Mouse (Mus musculus) heart, postnatal 0 days (tissue): ENCODE data around the gene Gatad2a. TPM values are rescaled to one million over a fixed set of nuclear protein-coding genes. Genes with fewer than 3 reads are reported as not detected.

Source experiments
- ATAC-seq: fragments of 200-750 bp; cut with Nextera tagmentation; 2 replicates; pipeline ENCODE4 v1.8.0; 2017; ENCODE audit warnings: low read depth, moderate number of reproducible peaks, moderate library complexity; ENCODE audit not compliant: insufficient read depth
- DNase-seq: peaks from one replicate; pipeline ENCODE4 v3.0.0-alpha.2; 2016; ENCODE audit warnings: low spot score
- H3K27ac ChIP-seq: fragments of 300-500 bp; sonication (generic); 2 replicates; pipeline ENCODE4 v1.5.1; 2014; ENCODE audit warnings: low read depth, mild to moderate bottlenecking
- H3K27me3 ChIP-seq: fragments of 300-500 bp; sonication (generic); 2 replicates; pipeline ENCODE4 v1.6.1; 2014; ENCODE audit warnings: low read length, mixed read lengths; ENCODE audit not compliant: control insufficient read depth, insufficient read depth
- H3K36me3 ChIP-seq: fragments of 300-500 bp; sonication (generic); replicated peaks from 2 replicates; pipeline ENCODE4 v1.6.1; 2014; ENCODE audit warnings: low read length, mixed read lengths; ENCODE audit not compliant: control insufficient read depth, insufficient read depth
- H3K4me1 ChIP-seq: fragments of 300-500 bp; sonication (generic); 2 replicates; pipeline ENCODE4 v1.6.1; 2014; ENCODE audit warnings: antibody characterized with exemption; ENCODE audit not compliant: control insufficient read depth, insufficient read depth
- H3K4me2 ChIP-seq: fragments of 300-500 bp; sonication (generic); 2 replicates; pipeline ENCODE4 v1.6.1; 2014; ENCODE audit warnings: low read depth, mild to moderate bottlenecking, low read length, moderate library complexity
- H3K4me3 ChIP-seq: fragments of 300-500 bp; sonication (generic); 2 replicates; pipeline ENCODE4 v1.5.1; 2014; ENCODE audit warnings: low read depth, low read length
- H3K9ac ChIP-seq: fragments of 300-500 bp; sonication (generic); replicated peaks from 2 replicates; pipeline ENCODE4 v1.6.1; 2014; ENCODE audit warnings: low read depth, low read length, mixed read lengths
- H3K9me3 ChIP-seq: fragments of 300-500 bp; sonication (generic); replicated peaks from 2 replicates; pipeline ENCODE4 v1.6.1; 2016; ENCODE audit warnings: low read length; ENCODE audit not compliant: control insufficient read depth
- CTCF ChIP-seq: IDR thresholded peaks from 2 replicates; pipeline ENCODE4 v1.5.1; 2016; ENCODE audit warnings: antibody characterized with exemption, control low read depth, low read depth
- EP300 ChIP-seq: IDR thresholded peaks from 2 replicates; pipeline ENCODE4 v1.6.1; 2016; ENCODE audit warnings: antibody characterized with exemption, low read depth
- WGBS: fragments of 180-500 bp; shearing (Covaris S2); extraction: QIAGEN DNeasy Blood & Tissue Kit; methylation state at CpG from one replicate; pipeline ENCODE4 v1.1.7; 2014; 5-methylcytosine and 5-hydroxymethylcytosine counted together
- polyA plus RNA-seq: library from polyadenylated mRNA; unstranded; fragments of >200 nt; fragmentation: Nextera tagmentation; extraction: Ambion mirVana; gene quantifications from 2 replicates; pipeline ENCODE4 v1.2.1, GENCODE M21; 2015
- total RNA-seq: library from RNA; depleted of rRNA; stranded (reverse); fragments of >200 nt; gene quantifications from 2 replicates; pipeline ENCODE4 v1.2.3, GENCODE M21; 2014; ENCODE audit warnings: low replicate concordance; rRNA removed

Gatad2a gene
- total and polyA plus RNA-seq, 2 experiments from 2014 or later: 18.9 to 26.9 TPM

DNA sequence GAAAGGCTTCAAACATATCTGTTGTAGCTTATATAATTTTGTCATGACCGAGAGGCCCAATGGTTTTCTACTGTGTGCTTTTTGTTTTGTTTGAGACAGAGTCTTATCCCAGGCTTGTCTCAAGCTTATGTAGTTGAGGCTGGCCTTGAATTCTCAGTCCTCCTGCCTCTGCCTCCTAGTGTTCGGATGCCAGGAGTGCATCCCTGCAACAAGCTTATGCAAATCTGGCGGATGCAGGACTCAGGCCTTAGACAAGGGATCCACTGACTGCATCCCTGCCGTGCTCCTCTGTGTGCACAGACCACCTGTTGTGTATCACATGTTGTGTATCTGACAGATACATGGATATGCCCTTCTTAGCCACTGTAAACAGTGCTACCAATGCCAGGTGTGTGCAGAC lies 135.4 kb downstream of the Gatad2a start:
- no peak for DNase-seq
- H3K4me2 ChIP-seq: no peak overlapping the region
- no peaks in the 10 kb centered on the region for H3K27me3 ChIP-seq
- no peak overlapping the region for H3K9ac ChIP-seq
- no peaks in the 10 kb centered on the region for H3K4me1 ChIP-seq
- no peaks in the 10 kb centered on the region for H3K9me3 ChIP-seq
- H3K4me3 ChIP-seq: no peak overlapping the region
- no peak overlapping the region for H3K27ac ChIP-seq
- no peaks in the 10 kb centered on the region for H3K36me3 ChIP-seq
- WGBS: 52% methylated on average over 4 of the region's 4 CpGs
- ATAC-seq: no peak
- no peak for TF ChIP-seq EP300
- TF ChIP-seq CTCF: 0 out of 2 replicates have a peak, but pooled peaks have one; percentile 15

Other genes with a start within 250 kb of the Gatad2a start
- gene Zfp963, start 246.4 kb downstream of the Gatad2a start, total RNA-seq: 0.73 and 3.5 TPM in 2 replicates
- 2.8 and 3.1 TPM in 2 replicates for gene Zfp963, start 246.4 kb downstream of the Gatad2a start, polyA plus RNA-seq
- gene Gm20422, start 221.5 kb downstream of the Gatad2a start, total RNA-seq: 2.5 TPM in 1 of 2 replicates, not detected in the other
- 1.6 and 2.5 TPM in 2 replicates for gene Gm20422, start 221.5 kb downstream of the Gatad2a start, polyA plus RNA-seq
- gene Atp13a1, start 205.2 kb downstream of the Gatad2a start, total RNA-seq: 42.4 and 44.0 TPM in 2 replicates
- gene Atp13a1, start 205.2 kb downstream of the Gatad2a start, polyA plus RNA-seq: 13.1 and 13.5 TPM in 2 replicates
- gene Zfp866, start 205.2 kb downstream of the Gatad2a start, total RNA-seq: 14.1 and 20.5 TPM in 2 replicates
- gene Zfp866, start 205.2 kb downstream of the Gatad2a start, polyA plus RNA-seq: 8.0 and 9.2 TPM in 2 replicates
- gene Gmip, start 187.7 kb downstream of the Gatad2a start, total RNA-seq: 14.3 and 21.6 TPM in 2 replicates
- 3.2 and 3.9 TPM in 2 replicates for gene Gmip, start 187.7 kb downstream of the Gatad2a start, polyA plus RNA-seq
- gene Lpar2, start 174.0 kb downstream of the Gatad2a start, total RNA-seq: 0.50 and 1.6 TPM in 2 replicates
- gene Lpar2, start 174.0 kb downstream of the Gatad2a start, polyA plus RNA-seq: 0.03 and 0.10 TPM in 2 replicates
- gene Pbx4, start 163.9 kb downstream of the Gatad2a start, total RNA-seq: 2.2 TPM in 1 of 2 replicates, not detected in the other
- 1.5 and 1.9 TPM in 2 replicates for gene Pbx4, start 163.9 kb downstream of the Gatad2a start, polyA plus RNA-seq
- gene Cilp2, start 108.7 kb downstream of the Gatad2a start, total RNA-seq: 0.23 and 0.43 TPM in 2 replicates
- 0.36 and 0.49 TPM in 2 replicates for gene Cilp2, start 108.7 kb downstream of the Gatad2a start, polyA plus RNA-seq
- gene Tssk6, start 94.2 kb downstream of the Gatad2a start, total RNA-seq: 0.11 TPM in 1 of 2 replicates, not detected in the other
- 1.1 and 1.2 TPM in 2 replicates for gene Tssk6, start 94.2 kb downstream of the Gatad2a start, polyA plus RNA-seq
- gene Ndufa13, start 93.8 kb downstream of the Gatad2a start, total RNA-seq: 223 and 232 TPM in 2 replicates
- gene Ndufa13, start 93.8 kb downstream of the Gatad2a start, polyA plus RNA-seq: 666 and 702 TPM in 2 replicates
- gene Yjefn3, start 93.7 kb downstream of the Gatad2a start, total RNA-seq: 1.2 and 22.3 TPM in 2 replicates
- gene Yjefn3, start 93.7 kb downstream of the Gatad2a start, polyA plus RNA-seq: 12.9 and 13.9 TPM in 2 replicates
- 71.1 and 92.3 TPM in 2 replicates for gene Mau2, start 46.4 kb upstream of the Gatad2a start, total RNA-seq
- gene Mau2, start 46.4 kb upstream of the Gatad2a start, polyA plus RNA-seq: 25.6 and 28.0 TPM in 2 replicates
- 11.5 TPM in 2 replicates for gene Sugp1, start 46.4 kb upstream of the Gatad2a start, total RNA-seq
- gene Sugp1, start 46.4 kb upstream of the Gatad2a start, polyA plus RNA-seq: 22.6 and 23.0 TPM in 2 replicates
- gene Tm6sf2, start 76.5 kb upstream of the Gatad2a start, total RNA-seq: 2.1 TPM in 1 of 2 replicates, not detected in the other
- 1.0 and 1.3 TPM in 2 replicates for gene Tm6sf2, start 76.5 kb upstream of the Gatad2a start, polyA plus RNA-seq
- gene Hapln4, start 87.1 kb upstream of the Gatad2a start, total RNA-seq: not detected in 2 replicates
- gene Hapln4, start 87.1 kb upstream of the Gatad2a start, polyA plus RNA-seq: not detected in 2 replicates
- 0.35 TPM in 1 of 2 replicates, not detected in the other for gene Ncan, start 124.5 kb upstream of the Gatad2a start, total RNA-seq
- gene Ncan, start 124.5 kb upstream of the Gatad2a start, polyA plus RNA-seq: 0.10 and 0.12 TPM in 2 replicates
- gene Nr2c2ap, start 134.9 kb upstream of the Gatad2a start, total RNA-seq: 2.9 and 10.3 TPM in 2 replicates
- gene Nr2c2ap, start 134.9 kb upstream of the Gatad2a start, polyA plus RNA-seq: 29.2 and 32.5 TPM in 2 replicates
- 29.4 and 48.4 TPM in 2 replicates for gene Rfxank, start 142.8 kb upstream of the Gatad2a start, total RNA-seq
- gene Rfxank, start 142.8 kb upstream of the Gatad2a start, polyA plus RNA-seq: 22.5 and 23.9 TPM in 2 replicates
- gene Borcs8, start 143.1 kb upstream of the Gatad2a start, total RNA-seq: 34.3 and 68.4 TPM in 2 replicates
- gene Borcs8, start 143.1 kb upstream of the Gatad2a start, polyA plus RNA-seq: 32.1 and 34.5 TPM in 2 replicates
- not detected in 2 replicates for gene Mef2b, start 143.3 kb upstream of the Gatad2a start, total RNA-seq
- 0.20 TPM in 1 of 2 replicates, not detected in the other for gene Mef2b, start 143.3 kb upstream of the Gatad2a start, polyA plus RNA-seq
- 155 and 174 TPM in 2 replicates for gene Tmem161a, start 176.0 kb upstream of the Gatad2a start, total RNA-seq
- 120 and 132 TPM in 2 replicates for gene Tmem161a, start 176.0 kb upstream of the Gatad2a start, polyA plus RNA-seq
- 20.6 and 29.1 TPM in 2 replicates for gene Slc25a42, start 215.9 kb upstream of the Gatad2a start, total RNA-seq
- gene Slc25a42, start 215.9 kb upstream of the Gatad2a start, polyA plus RNA-seq: 16.5 and 19.1 TPM in 2 replicates
- gene Sugp2, start 237.8 kb upstream of the Gatad2a start, total RNA-seq: 32.0 and 48.7 TPM in 2 replicates
- gene Sugp2, start 237.8 kb upstream of the Gatad2a start, polyA plus RNA-seq: 14.5 and 15.5 TPM in 2 replicates
- 20.1 and 26.5 TPM in 2 replicates for gene Armc6, start 238.1 kb upstream of the Gatad2a start, total RNA-seq
- 11.9 and 13.1 TPM in 2 replicates for gene Armc6, start 238.1 kb upstream of the Gatad2a start, polyA plus RNA-seq